In the genomic region with DNA sequence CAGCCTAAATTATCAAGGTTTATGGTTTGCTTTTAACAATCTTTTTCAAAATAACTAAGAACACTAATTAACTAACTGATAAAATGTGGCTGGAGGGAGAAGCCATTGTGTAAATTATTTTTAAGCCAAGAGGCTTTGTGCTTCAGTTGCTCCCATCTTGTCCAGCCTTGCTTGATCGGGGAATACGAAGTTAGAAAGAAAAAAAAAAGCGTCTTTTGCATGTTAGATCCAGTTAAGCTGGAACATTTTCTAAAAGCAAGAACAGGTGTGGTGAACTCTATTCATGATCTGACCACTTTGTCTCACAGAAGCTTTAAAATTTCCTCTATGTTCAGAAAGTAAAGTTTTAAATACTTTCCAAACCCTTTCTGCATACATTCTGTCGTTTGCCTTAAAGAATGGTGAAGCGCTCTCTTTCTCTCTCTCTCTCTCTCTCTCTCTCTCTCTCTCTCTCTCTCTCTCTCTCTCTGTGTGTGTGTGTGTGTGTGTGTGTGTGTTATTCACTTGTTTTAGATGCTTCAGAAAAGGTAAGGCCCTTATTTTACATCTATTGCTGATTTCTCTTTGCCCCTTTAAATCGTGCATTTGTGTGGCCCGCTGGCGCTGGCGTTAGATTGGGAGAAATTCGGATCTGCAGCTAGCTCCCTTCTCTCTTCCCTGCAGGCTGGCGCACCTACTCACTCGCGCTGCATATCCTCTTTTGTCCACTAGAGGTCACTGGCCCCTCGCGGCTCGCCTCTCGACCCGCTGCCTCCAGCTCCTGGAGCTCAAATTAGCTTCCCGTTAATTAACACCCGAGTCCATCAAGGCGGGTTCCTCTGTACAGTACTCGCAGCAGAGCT, we compare ENCODE assay signal across 8 mouse cellular contexts.
DNase-seq lines count a peak whose midpoint lies in the region; ATAC-seq lines count a peak whose summit lies in the region.

No protein-coding gene starts in this region.

- DNase-seq in MN1 (ENCODE audit: low spot score): peak; percentile 65
- DNase-seq in cerebellum, adult 9-10 months: peak; percentile 98
- DNase-seq in frontal cortex, postnatal 10 days (ENCODE audit: low spot score in 2 of 2): peak; percentile 92 to 95
- peak; percentile 98 for DNase-seq in layer of hippocampus, postnatal 14 days (ENCODE audit: low spot score in 2 of 2)
- DNase-seq in lung, postnatal 25 days (ENCODE audit: low spot score): peak; percentile 66
- DNase-seq in retina, postnatal 1 day: peak; percentile 95
- DNase-seq in thymus, postnatal 36 days: peak; percentile 61 to 69

- H3K27ac ChIP-seq in hindbrain, embryonic 12.5 days: peak overlapping the region; percentile 91

- H3K36me3 ChIP-seq in hindbrain, embryonic 12.5 days: no peaks in the 10 kb centered on the region

- WGBS in hindbrain, embryonic 12.5 days: 1% methylated on average over 22 of the region's 22 CpGs

- peak; percentile 85 for ATAC-seq in hindbrain, embryonic 12.5 days (ENCODE audit: low FRiP score)

- peaks cover 44% of the 10 kb centered on the region for H3K27me3 ChIP-seq in hindbrain, embryonic 12.5 days

- H3K4me1 ChIP-seq in hindbrain, embryonic 12.5 days: peaks cover 4% of the 10 kb centered on the region

- H3K4me2 ChIP-seq in hindbrain, embryonic 12.5 days (replicated peaks): peak overlapping the region; percentile 69

- peak overlapping the region; percentile 84 for H3K4me3 ChIP-seq in hindbrain, embryonic 12.5 days

- no peaks in the 10 kb centered on the region for H3K9me3 ChIP-seq in hindbrain, embryonic 12.5 days (replicated peaks)

- peak overlapping the region; percentile 100 for H3K9ac ChIP-seq in hindbrain, embryonic 12.5 days

Comparison
In these comparisons a context has a peak if more than half of its experiments do, and no peak if none do; other contexts are left out.
1. Peak in every context shown above with its lines: DNase-seq, ATAC-seq, H3K4me3 ChIP-seq and H3K27ac ChIP-seq.